Mouse (Mus musculus): ENCODE measurements at regions not wholly inside any gene's neighbourhood (a gene's known extent, or its start where the extent isn't known, plus 50 kb on each side); places are given as distances from the start of the nearest gene placed in this dataset.

- no peak for DNase-seq
These were observed 110.9 kb upstream of the Tbl1xr1 start for GRCm38 (mm10) chr3:21965556-21965955.

GRCm38 (mm10) chr3:21971731-21972130, 104.7 kb upstream of the Tbl1xr1 start:
- DNase-seq, result no peak

GRCm38 (mm10) chr3:21973153-21973552, 103.3 kb upstream of the Tbl1xr1 start:
- DNase-seq, result no peak

DNA sequence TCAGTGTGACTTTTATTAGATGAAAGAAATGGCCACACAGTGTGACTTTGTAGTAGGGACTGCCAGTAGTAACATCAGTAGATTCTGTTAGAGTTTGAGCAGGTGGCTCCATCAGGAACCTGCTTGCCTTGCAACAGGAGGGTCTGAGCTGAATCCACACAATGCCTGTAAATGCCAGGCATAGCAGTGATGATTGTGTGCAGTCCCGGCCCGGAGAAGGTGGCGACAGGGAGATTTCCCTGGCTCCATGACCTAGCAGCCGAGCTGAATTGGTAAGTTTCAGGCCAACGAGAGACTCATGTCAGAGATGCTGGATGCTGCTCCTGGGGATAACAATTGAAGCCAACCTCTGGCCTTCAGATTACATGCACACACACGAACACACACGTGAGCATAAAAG, 102.8 kb upstream of the Tbl1xr1 start:
- DNase-seq, result no peak

DNA sequence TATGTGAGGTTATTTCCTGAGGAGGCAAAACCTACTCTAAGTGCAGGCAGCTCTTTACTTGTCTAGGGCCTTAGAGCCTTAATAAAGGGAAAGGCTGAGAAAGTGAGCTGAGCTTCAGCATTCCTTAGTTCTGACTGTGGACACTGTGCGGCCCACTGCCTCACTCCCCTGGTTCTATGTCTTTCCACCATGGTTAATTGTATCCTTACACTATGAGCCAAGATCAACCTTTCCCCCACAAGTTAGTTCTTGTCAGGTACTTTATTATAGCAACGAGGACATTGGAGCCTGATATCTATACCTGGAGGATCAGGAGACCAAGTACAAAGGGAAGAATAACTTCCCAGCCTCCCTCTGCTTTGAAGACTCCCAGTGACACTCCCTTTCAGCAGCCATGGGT, 101.7 kb upstream of the Tbl1xr1 start:
- no peak for DNase-seq

- no peak for DNase-seq
These were observed 98.7 kb upstream of the Tbl1xr1 start for GRCm38 (mm10) chr3:21977775-21978174.

DNA sequence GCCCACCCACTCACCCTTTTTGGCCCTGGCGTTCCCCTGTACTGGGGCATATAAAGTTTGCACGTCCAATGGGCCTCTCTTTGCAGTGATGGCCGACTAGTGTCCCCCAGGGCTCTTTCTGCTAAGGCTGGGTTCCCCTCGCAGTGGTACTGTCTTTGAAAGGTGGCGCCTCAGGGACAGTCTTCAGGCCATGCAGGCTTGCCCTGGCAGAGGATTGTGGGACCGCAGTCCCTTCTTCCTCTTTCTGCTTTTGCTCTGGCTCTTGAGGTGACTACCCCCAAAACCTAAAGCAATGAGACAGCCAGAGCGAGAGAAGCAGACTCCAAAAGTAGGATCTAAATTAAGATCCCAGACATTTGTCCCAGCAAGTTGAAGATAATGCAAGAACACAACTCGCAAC, 93.5 kb upstream of the Tbl1xr1 start:
- no peak for DNase-seq

DNA sequence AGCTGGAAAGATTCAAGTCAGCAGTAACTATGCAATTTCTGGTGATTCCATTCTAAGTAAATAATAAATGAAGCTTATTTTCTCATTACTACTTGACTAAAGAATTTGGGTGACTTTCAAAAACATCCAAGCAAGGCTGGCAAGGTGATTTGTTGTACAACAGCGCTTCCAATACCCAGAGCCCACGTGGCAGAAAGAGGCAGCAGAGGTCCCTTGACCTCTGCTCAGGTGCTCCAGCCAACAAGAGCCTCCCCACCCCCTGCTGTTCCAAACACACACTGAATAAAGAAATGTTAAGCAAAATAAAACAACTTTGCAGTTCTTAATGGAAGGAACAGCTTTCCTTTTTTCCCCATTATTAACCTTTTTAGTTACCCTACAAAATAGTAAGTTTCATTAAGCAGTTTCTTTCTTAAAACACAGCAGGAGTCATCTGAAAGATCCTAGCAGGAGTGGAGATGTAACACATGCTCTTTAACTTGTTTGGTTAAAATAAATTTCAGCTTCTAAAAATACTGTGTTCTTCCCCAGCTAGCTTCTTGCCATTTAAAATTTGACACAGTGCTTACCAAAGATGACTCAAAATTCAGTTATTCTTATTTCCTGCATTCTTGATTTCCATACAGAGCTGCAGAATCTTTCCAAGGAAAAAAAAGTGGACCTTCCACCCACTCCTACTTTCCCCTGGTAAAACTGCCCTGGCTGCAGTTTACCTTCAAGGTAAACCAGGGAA, 92.3 kb upstream of the Tbl1xr1 start:
- DNase-seq, result no peak

- DNase-seq, result no peak
These were observed 91.6 kb upstream of the Tbl1xr1 start for GRCm38 (mm10) chr3:21984807-21985206.

- peak in 1 of 2 experiments; percentile 61 for DNase-seq
These were observed 90.1 kb upstream of the Tbl1xr1 start for GRCm38 (mm10) chr3:21986164-21986892.

GRCm38 (mm10) chr3:21986893-21987250, 89.6 kb upstream of the Tbl1xr1 start:
- DNase-seq, result peak; percentile 63 to 87

GRCm38 (mm10) chr3:21987455-21988009, 88.9 kb upstream of the Tbl1xr1 start:
- DNase-seq, result no peak

DNA sequence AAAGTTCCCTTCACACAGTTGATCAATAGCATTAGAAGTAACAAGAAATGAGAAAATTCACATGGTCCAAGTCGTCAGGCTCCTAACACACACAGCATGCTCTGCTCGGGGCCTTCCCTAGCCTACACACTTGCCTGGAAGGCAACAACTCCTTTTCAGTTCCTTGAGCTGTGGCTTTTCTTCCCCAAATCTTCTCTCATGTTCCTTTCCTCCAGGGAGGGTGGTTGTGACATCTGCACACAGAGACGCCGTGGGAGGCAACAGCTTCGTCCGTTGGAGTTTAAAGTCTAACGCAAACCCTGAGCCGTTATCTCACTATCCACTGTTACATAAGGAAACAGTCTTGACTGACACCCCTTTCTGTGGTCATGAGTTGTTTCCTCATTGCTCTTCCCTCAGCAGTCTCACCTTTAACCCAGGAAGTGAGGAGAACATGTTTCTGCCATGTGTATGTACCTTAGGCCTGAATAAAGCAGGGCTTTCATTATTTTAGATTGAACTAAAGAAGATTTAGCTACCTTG, 88.4 kb upstream of the Tbl1xr1 start:
- DNase-seq, result no peak

- no peak for DNase-seq
These were observed 85.9 kb upstream of the Tbl1xr1 start for GRCm38 (mm10) chr3:21990526-21990925.

DNA sequence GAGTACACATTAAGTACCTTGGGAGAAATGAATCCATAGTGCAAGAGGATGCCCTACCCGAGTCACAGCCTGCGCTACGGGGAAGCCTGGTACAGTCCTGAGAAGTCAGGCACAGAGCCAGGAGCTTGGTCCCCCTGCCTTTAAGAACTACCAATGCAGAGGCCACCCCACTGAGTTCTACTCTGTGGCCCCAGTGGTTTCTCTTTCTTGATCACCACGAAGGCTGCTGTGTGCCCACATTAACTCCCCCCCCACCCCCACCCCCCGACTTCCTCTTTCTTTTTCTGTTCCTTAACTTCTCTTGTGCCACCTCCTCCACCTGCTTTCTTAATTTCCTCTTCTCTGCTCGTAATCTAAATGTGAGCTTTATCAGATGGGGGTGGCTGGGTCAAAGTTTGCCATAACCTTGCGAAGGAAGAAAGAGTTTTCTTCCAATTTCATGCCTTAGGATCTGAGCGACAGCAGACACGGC, 84.7 kb upstream of the Tbl1xr1 start:
- DNase-seq, result no peak

DNA sequence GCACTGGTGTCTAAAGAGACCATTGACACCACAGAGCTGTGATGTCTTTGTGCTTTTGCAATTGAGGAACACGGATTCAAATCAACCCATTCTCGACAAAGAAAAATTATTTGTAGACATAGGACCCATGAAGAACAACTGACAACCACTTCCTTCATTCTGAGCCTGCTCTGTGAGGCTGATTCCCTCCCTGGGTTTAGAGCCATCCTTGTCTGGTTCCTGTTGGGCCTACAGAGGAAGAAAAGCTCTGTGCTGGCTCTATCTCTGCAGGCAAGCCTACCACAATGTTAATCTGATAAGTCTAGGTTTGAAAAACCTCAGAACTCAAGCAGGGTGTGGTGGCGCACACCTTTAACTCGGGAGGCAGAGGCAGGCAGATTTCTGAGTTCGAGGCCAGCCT, 84.2 kb upstream of the Tbl1xr1 start:
- no peak for DNase-seq

DNA sequence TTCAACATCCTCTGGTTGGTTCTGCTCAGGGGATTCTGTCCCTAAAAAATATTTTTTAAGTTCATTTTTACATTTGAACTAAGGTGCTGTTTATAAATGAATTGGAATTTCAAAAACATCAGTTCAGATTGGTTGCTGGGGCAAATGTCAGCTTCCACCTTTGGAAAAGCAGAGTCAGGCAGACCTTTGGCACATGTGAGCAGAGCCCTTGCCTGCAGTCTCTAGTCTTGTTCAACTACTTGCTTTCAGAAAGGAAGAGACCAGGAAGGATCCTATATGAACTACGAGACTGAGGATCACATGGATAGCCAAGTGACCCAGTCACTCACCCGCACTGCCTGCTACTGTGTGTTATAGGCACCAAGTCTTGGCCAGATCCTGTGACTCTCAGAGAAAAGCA, 82.5 kb upstream of the Tbl1xr1 start:
- DNase-seq, result no peak

- peak in 1 of 2 experiments; percentile 70 for DNase-seq
These were observed 80.7 kb upstream of the Tbl1xr1 start for GRCm38 (mm10) chr3:21995566-21996391.

DNA sequence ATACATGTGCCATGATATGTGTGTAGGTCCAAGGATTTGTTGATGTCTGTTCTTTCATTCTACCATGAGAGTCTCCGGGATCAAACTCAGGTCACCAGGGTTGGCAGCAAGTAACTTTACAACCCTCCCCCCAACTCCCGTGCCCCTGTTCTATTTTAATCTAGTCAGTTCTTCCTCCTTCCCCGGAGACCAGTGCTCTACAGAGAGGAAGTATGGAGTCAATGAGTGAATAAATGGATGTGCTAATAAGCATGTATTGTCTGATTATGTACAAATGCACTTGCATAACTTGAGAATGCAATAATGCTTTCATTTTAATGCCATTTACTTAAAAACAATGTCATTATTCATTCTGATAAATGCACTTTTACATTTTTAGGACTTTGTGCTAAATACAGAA, 79.1 kb upstream of the Tbl1xr1 start:
- no peak for DNase-seq

GRCm38 (mm10) chr3:22005456-22005855, 71.0 kb upstream of the Tbl1xr1 start:
- no peak for DNase-seq

DNA sequence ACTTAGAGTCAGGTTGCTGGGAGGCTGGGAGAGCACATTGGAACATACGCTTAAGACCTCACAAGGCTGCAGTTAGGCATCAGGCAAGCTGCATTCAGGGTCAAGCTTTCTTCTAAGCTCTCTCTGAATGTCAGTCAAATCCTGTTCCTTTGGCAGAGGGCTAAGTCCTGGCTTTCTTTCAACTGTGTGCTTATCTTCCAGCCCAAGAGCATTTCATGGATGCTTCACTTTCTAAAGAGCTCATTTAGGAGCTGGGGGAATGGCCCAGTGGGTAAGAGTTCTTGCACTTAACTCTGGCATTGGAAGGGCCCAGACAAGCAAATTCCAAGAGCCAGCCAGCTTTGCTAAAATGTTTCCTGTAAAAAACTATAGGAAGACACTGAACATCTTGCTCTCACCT, 70.3 kb upstream of the Tbl1xr1 start:
- peak; percentile 62 to 77 for DNase-seq

- DNase-seq, result no peak
These were observed 69.8 kb upstream of the Tbl1xr1 start for GRCm38 (mm10) chr3:22006651-22007050.

All from heart, adult 18-20 months (tissue).